Mouse (Mus musculus): ENCODE results near the gene Ckap5. TPM values are rescaled to one million over a fixed set of nuclear protein-coding genes. Genes with fewer than 3 reads are reported as not detected.

The Ckap5 gene
- polyA plus RNA-seq, 2 experiments: 20.6 to 35.9 TPM

DNA sequence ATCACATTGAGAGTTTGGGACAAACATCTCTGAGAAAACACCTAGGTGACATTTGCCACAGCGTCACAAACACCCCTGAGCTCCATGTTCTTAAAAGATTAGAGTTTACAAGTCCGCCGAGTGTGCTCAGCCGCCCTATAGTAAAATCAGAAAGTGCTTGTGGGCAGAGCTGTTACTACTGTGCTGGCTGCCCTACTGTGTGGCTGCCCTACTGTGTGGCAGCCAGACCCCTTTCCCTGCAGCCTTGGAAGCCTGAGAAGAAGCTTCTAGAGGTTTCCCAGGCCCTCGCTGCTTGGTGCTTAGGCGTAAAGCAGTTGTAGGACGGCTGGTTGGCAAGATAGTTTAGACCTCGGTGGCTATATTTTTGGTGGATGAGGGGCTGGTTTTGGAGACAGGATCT lies 133.1 kb downstream of the Ckap5 start:
- H3K27ac ChIP-seq: no peak overlapping the region
- DNase-seq (ENCODE audit: low read depth in 3 of 3, low spot score in 3 of 3) (no peak), ATAC-seq (ENCODE audit: insufficient read depth) (no peak)
- no peaks in the 10 kb centered on the region for H3K9me3 ChIP-seq (ENCODE audit: control insufficient read depth, low read length)
- H3K27me3 ChIP-seq (ENCODE audit: control insufficient read depth, insufficient read depth, low read length): no peaks in the 10 kb centered on the region
- 87% methylated on average over 8 of the region's 8 CpGs for WGBS (ENCODE audit: insufficient replicate concordance)
- H3K9ac ChIP-seq (replicated peaks): no peak overlapping the region
- no peak for TF ChIP-seq CTCF (IDR thresholded peaks at IDR 0.05; ENCODE audit: low read depth)
- no peak for TF ChIP-seq EP300 (IDR thresholded peaks at IDR 0.05; ENCODE audit: low read depth)
- H3K36me3 ChIP-seq (replicated peaks; ENCODE audit: control insufficient read depth, insufficient read depth, low read depth): peaks cover 22% of the 10 kb centered on the region
- no peak overlapping the region for H3K4me2 ChIP-seq (ENCODE audit: low read depth)
- no peaks in the 10 kb centered on the region for H3K4me1 ChIP-seq (replicated peaks; ENCODE audit: control insufficient read depth in 2 of 2, insufficient read depth in 2 of 2, low read length in 1 of 2)
- no peak overlapping the region for H3K4me3 ChIP-seq (ENCODE audit: insufficient read depth in 1 of 2, low read depth in 2 of 2, low read length in 2 of 2)

DNA sequence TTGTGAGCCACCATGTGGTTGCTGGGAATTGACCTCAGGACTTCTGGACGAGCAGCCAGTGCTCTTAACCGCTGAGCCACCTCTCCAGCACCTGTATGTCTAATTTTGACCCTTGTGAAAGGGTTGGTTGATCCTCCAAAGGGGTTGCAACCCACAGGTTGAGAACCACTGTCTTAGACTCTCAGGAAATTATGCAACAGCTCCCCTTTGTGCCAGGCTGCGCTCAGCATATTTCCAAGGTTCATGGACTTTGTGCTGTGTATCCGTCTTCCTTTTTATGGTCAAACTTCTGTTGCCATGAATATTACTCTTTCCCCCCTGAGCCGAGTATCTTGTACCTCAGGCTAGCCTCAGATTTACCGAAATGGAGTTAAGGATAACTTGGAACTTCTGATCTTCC lies 134.4 kb downstream of the Ckap5 start:
- Histone ChIP-seq H3K9ac (replicated peaks) (no peak overlapping the region), H3K4me1 (replicated peaks; ENCODE audit: control insufficient read depth in 2 of 2, insufficient read depth in 2 of 2, low read length in 1 of 2) (no peaks in the 10 kb centered on the region), H3K27ac (no peak overlapping the region), H3K27me3 (ENCODE audit: control insufficient read depth, insufficient read depth, low read length) (no peaks in the 10 kb centered on the region), H3K36me3 (replicated peaks; ENCODE audit: control insufficient read depth, insufficient read depth, low read depth) (peaks cover 18% of the 10 kb centered on the region), H3K4me3 (ENCODE audit: insufficient read depth in 1 of 2, low read depth in 2 of 2, low read length in 2 of 2) (no peak overlapping the region), H3K4me2 (ENCODE audit: low read depth) (no peak overlapping the region), H3K9me3 (ENCODE audit: control insufficient read depth, low read length) (no peaks in the 10 kb centered on the region)
- ATAC-seq (ENCODE audit: insufficient read depth) (no peak), DNase-seq (ENCODE audit: low read depth in 3 of 3, low spot score in 3 of 3) (no peak)
- TF ChIP-seq CTCF (IDR thresholded peaks at IDR 0.05; ENCODE audit: low read depth): no peak
- TF ChIP-seq EP300 (IDR thresholded peaks at IDR 0.05; ENCODE audit: low read depth): no peak
- 80% methylated on average over 6 of the region's 6 CpGs for WGBS (ENCODE audit: insufficient replicate concordance)

DNA sequence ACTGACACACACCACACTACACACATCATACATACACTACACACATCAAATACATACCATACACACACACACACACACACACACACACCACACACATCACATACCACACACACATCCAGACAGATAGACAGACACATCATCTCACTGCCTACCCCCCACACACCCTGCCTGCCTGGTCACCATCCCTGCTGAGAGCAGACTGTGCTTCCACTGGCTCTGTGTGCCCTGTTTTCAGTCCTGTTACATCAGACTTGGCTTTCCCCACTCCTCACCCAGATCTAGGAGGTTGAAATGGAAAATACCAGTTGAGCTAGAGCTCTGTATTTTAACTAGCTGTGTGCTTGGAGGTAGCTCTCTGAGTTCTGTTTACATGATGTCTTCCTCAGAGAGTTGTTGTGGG lies 138.2 kb downstream of the Ckap5 start:
- ATAC-seq (ENCODE audit: insufficient read depth): no peak
- Histone ChIP-seq H3K36me3 (replicated peaks; ENCODE audit: control insufficient read depth, insufficient read depth, low read depth) (peaks cover 20% of the 10 kb centered on the region), H3K4me1 (replicated peaks; ENCODE audit: control insufficient read depth in 2 of 2, insufficient read depth in 2 of 2, low read length in 1 of 2) (no peaks in the 10 kb centered on the region)

DNA sequence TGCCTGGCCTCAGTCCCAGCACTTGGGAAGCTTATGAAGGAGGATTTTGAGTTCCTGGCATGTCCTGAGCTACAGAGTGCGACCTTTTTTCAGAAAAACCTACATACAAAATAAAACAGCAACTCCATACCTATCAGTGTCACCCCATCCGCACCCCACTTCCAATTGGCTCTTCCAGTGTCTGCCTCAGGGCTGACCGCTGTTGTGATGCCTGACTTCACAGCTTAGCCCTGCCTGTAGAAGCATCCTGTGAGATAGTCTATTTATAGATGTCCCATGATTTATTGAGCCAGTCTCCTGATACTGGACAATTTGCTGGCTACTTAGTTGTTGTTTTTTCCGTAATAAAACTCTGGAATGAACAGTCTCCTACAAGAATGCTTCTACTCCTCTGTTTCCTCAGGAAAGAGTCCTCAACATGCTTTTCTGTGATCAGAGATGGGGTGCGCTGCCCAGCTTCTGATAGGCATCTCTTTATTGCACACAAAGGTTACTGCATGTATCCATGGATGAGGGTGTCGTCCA lies 139.9 kb downstream of the Ckap5 start:
- Histone ChIP-seq H3K4me3 (ENCODE audit: insufficient read depth in 1 of 2, low read depth in 2 of 2, low read length in 2 of 2) (no peak overlapping the region), H3K9me3 (ENCODE audit: control insufficient read depth, low read length) (no peaks in the 10 kb centered on the region), H3K9ac (replicated peaks) (no peak overlapping the region), H3K4me2 (ENCODE audit: low read depth) (no peak overlapping the region), H3K27ac (no peak overlapping the region), H3K27me3 (ENCODE audit: control insufficient read depth, insufficient read depth, low read length) (no peaks in the 10 kb centered on the region), H3K4me1 (replicated peaks; ENCODE audit: control insufficient read depth in 2 of 2, insufficient read depth in 2 of 2, low read length in 1 of 2) (no peaks in the 10 kb centered on the region), H3K36me3 (replicated peaks; ENCODE audit: control insufficient read depth, insufficient read depth, low read depth) (peaks cover 21% of the 10 kb centered on the region)
- TF ChIP-seq CTCF (IDR thresholded peaks at IDR 0.05; ENCODE audit: low read depth): no peak
- WGBS (ENCODE audit: insufficient replicate concordance): 84% methylated on average over 6 of the region's 6 CpGs
- ATAC-seq (ENCODE audit: insufficient read depth) (no peak), DNase-seq (ENCODE audit: low read depth in 3 of 3, low spot score in 3 of 3) (no peak)

More for the DNA sequence above, 138.2 kb downstream of the Ckap5 start:
- H3K9ac ChIP-seq (replicated peaks): no peak overlapping the region
- no peaks in the 10 kb centered on the region for H3K27me3 ChIP-seq (ENCODE audit: control insufficient read depth, insufficient read depth, low read length)
- TF ChIP-seq CTCF (IDR thresholded peaks at IDR 0.05; ENCODE audit: low read depth): no peak
- TF ChIP-seq EP300 (IDR thresholded peaks at IDR 0.05; ENCODE audit: low read depth): no peak
- no peak overlapping the region for H3K27ac ChIP-seq
- no peak overlapping the region for H3K4me3 ChIP-seq (ENCODE audit: insufficient read depth in 1 of 2, low read depth in 2 of 2, low read length in 2 of 2)
- H3K9me3 ChIP-seq (ENCODE audit: control insufficient read depth, low read length): no peaks in the 10 kb centered on the region
- H3K4me2 ChIP-seq (ENCODE audit: low read depth): no peak overlapping the region
- DNase-seq (ENCODE audit: low read depth in 3 of 3, low spot score in 3 of 3): no peak

DNA sequence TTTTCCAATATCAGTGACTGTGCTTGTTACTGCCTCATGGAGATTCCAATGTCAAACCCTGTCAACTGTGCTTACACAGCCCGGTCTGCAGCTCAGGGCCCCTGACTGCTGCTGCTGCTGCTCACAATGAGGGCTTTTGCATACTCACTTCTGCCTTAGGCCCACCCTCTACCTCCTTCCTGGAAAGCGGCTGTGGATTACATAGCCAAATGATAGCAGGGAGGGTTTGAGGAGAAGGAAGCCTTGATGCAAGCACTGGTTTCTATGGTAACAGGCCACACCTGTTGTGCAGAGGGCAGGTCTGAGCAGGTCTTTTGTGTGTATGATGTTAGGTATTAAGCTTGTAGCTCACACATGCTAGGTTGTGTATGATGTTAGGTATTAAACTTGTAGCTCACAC lies 141.2 kb downstream of the Ckap5 start:
- no peaks in the 10 kb centered on the region for H3K27me3 ChIP-seq (ENCODE audit: control insufficient read depth, insufficient read depth, low read length)
- ATAC-seq (ENCODE audit: insufficient read depth) (no peak), DNase-seq (ENCODE audit: low read depth in 3 of 3, low spot score in 3 of 3) (no peak)
- WGBS (ENCODE audit: insufficient replicate concordance): 65% methylated on average over 2 of the region's 2 CpGs
- peaks cover 18% of the 10 kb centered on the region for H3K36me3 ChIP-seq (replicated peaks; ENCODE audit: control insufficient read depth, insufficient read depth, low read depth)
- no peaks in the 10 kb centered on the region for H3K9me3 ChIP-seq (ENCODE audit: control insufficient read depth, low read length)
- H3K4me2 ChIP-seq (ENCODE audit: low read depth): no peak overlapping the region
- no peaks in the 10 kb centered on the region for H3K4me1 ChIP-seq (replicated peaks; ENCODE audit: control insufficient read depth in 2 of 2, insufficient read depth in 2 of 2, low read length in 1 of 2)
- H3K27ac ChIP-seq: no peak overlapping the region
- TF ChIP-seq EP300 (IDR thresholded peaks at IDR 0.05; ENCODE audit: low read depth) (no peak), CTCF (IDR thresholded peaks at IDR 0.05; ENCODE audit: low read depth) (no peak)
- H3K4me3 ChIP-seq (ENCODE audit: insufficient read depth in 1 of 2, low read depth in 2 of 2, low read length in 2 of 2): no peak overlapping the region
- H3K9ac ChIP-seq (replicated peaks): no peak overlapping the region

Measured in liver, embryonic 14.5 days (tissue).